Mouse (Mus musculus) neural tube, embryonic 14.5 days (tissue): ENCODE results near the gene Cd68. TPM values are rescaled to one million over a fixed set of nuclear protein-coding genes. Genes with fewer than 3 reads are reported as not detected.

Source experiments
- ATAC-seq: fragments of 200-750 bp; cut with Nextera tagmentation; 2 replicates; pipeline ENCODE4 v1.8.0; 2017; ENCODE audit warnings: low read depth, mild to moderate bottlenecking, moderate TSS enrichment, moderate library complexity
- H3K27ac ChIP-seq: fragments of 300-500 bp; sonication (generic); 2 replicates; pipeline ENCODE4 v1.5.1; 2014; ENCODE audit warnings: low read depth, mild to moderate bottlenecking, control low read depth, low read length, moderate library complexity, mixed read lengths
- H3K27me3 ChIP-seq: fragments of 300-500 bp; sonication (generic); 2 replicates; pipeline ENCODE4 v1.6.1; 2014; ENCODE audit warnings: low read length; ENCODE audit not compliant: control insufficient read depth, insufficient read depth
- H3K36me3 ChIP-seq: fragments of 300-500 bp; sonication (generic); 2 replicates; pipeline ENCODE4 v1.6.1; 2014; ENCODE audit warnings: low read length, mixed read lengths; ENCODE audit not compliant: control insufficient read depth, insufficient read depth
- H3K4me1 ChIP-seq: fragments of 300-500 bp; sonication (generic); 2 replicates; pipeline ENCODE4 v1.6.1; 2014; ENCODE audit warnings: low read length; ENCODE audit not compliant: control insufficient read depth, insufficient read depth
- H3K4me2 ChIP-seq: fragments of 300-500 bp; sonication (generic); 2 replicates; pipeline ENCODE4 v1.6.1; 2014; ENCODE audit warnings: mild to moderate bottlenecking, low read depth, low read length, control low read depth
- H3K4me3 ChIP-seq: fragments of 300-500 bp; sonication (generic); 2 replicates; pipeline ENCODE4 v1.5.1; 2014; ENCODE audit warnings: low read depth, low read length, control low read depth, mixed read lengths
- H3K9ac ChIP-seq: fragments of 300-500 bp; sonication (generic); replicated peaks from 2 replicates; pipeline ENCODE4 v1.6.1; 2014; ENCODE audit warnings: low read depth, mild to moderate bottlenecking, control low read depth, low read length, mixed read lengths
- H3K9me3 ChIP-seq: fragments of 300-500 bp; sonication (generic); 2 replicates; pipeline ENCODE4 v1.6.1; 2016; ENCODE audit warnings: low read length; ENCODE audit not compliant: control insufficient read depth
- WGBS: fragments of 180-500 bp; shearing (Covaris S2); extraction: QIAGEN DNeasy Blood & Tissue Kit; methylation state at CpG from one replicate; pipeline ENCODE4 v1.1.7; 2014; 5-methylcytosine and 5-hydroxymethylcytosine counted together
- polyA plus RNA-seq: library from polyadenylated mRNA; unstranded; fragments of >200 nt; fragmentation: Nextera tagmentation; extraction: Ambion mirVana; gene quantifications from 2 replicates; pipeline ENCODE4 v1.2.1, GENCODE M21; 2014

Gene Cd68
- polyA plus RNA-seq, 1 experiment from 2014 or later, result 3.7 TPM

- Histone ChIP-seq H3K9ac (no peak overlapping the region), H3K4me3 (no peak overlapping the region), H3K27ac (0 out of 2 replicates have a peak overlapping the region, but pooled peaks have one; percentile 82), H3K27me3 (no peaks in the 10 kb centered on the region), H3K4me1 (peaks cover 10% of the 10 kb centered on the region; the same call in 1 of the 2 replicates), H3K4me2 (no peak overlapping the region), H3K36me3 (peaks cover 48% of the 10 kb centered on the region), H3K9me3 (no peaks in the 10 kb centered on the region)
- ATAC-seq, result no peak
- WGBS, result 85% methylated on average over 6 of the region's 6 CpGs
Observed at GRCm38 (mm10) chr11:69663795-69664194, 2.2 kb downstream of the Cd68 start.

- Histone ChIP-seq H3K36me3 (peaks cover 47% of the 10 kb centered on the region), H3K4me3 (peak overlapping the region; percentile 45), H3K27me3 (no peaks in the 10 kb centered on the region), H3K4me2 (peak overlapping the region; percentile 56), H3K4me1 (peaks cover 10% of the 10 kb centered on the region; the same call in 1 of the 2 replicates), H3K9me3 (no peaks in the 10 kb centered on the region), H3K27ac (peak overlapping the region; percentile 82), H3K9ac (peak overlapping the region; percentile 51; the same call in 1 of the 2 replicates)
- WGBS, result 66% methylated on average over 13 of the region's 13 CpGs
- peak; percentile 13 for ATAC-seq
Observed at GRCm38 (mm10) chr11:69662967-69663671, 2.8 kb downstream of the Cd68 start.

- H3K36me3 ChIP-seq, result peaks cover 43% of the 10 kb centered on the region
- peak; percentile 95 for ATAC-seq
Observed at GRCm38 (mm10) chr11:69662213-69662966, 3.6 kb downstream of the Cd68 start, which contains the start of gene Mpdu1. Gene Mpdu1, minus strand, starts transcription at chr11:69662642.

GRCm38 (mm10) chr11:69661221-69661881 lies 4.6 kb downstream of the Cd68 start:
- H3K4me1 ChIP-seq, result peaks cover 10% of the 10 kb centered on the region; the same call in 1 of the 2 replicates
- no peak for ATAC-seq
- H3K9ac ChIP-seq, result peak overlapping the region; percentile 51
- no peaks in the 10 kb centered on the region for H3K9me3 ChIP-seq
- H3K27me3 ChIP-seq, result no peaks in the 10 kb centered on the region
- H3K27ac ChIP-seq, result peak overlapping the region; percentile 34; the same call in 1 of the 2 replicates
- H3K4me3 ChIP-seq, result peak overlapping the region; percentile 45
- 77% methylated on average over 3 of the region's 3 CpGs for WGBS
- peaks cover 42% of the 10 kb centered on the region for H3K36me3 ChIP-seq
- H3K4me2 ChIP-seq, result peak overlapping the region; percentile 56

More at GRCm38 (mm10) chr11:69662213-69662966, 3.6 kb downstream of the Cd68 start, which contains the start of gene Mpdu1:
- WGBS, result under 1% methylated on average over 48 of the region's 48 CpGs
- H3K4me3 ChIP-seq, result peak within 1 kb of the TSS; percentile 45
- H3K4me2 ChIP-seq, result peak within 1 kb of the TSS; percentile 56
- H3K27me3 ChIP-seq, result no peaks in the 10 kb centered on the region
- peak within 1 kb of the TSS; percentile 82 for H3K27ac ChIP-seq
- peak within 1 kb of the TSS; percentile 51 for H3K9ac ChIP-seq
- no peaks in the 10 kb centered on the region for H3K9me3 ChIP-seq
- H3K4me1 ChIP-seq, result peaks cover 10% of the 10 kb centered on the region; the same call in 1 of the 2 replicates

- H3K9ac ChIP-seq, result no peak overlapping the region
- H3K27ac ChIP-seq, result no peak overlapping the region
Observed at GRCm38 (mm10) chr11:69657462-69657881, 8.5 kb downstream of the Cd68 start.

GRCm38 (mm10) chr11:69656617-69657461 lies 9.1 kb downstream of the Cd68 start:
- H3K27ac ChIP-seq, result no peak overlapping the region
- no peaks in the 10 kb centered on the region for H3K9me3 ChIP-seq
- 78% methylated on average over 10 of the region's 10 CpGs for WGBS
- no peak overlapping the region for H3K4me2 ChIP-seq
- H3K27me3 ChIP-seq, result no peaks in the 10 kb centered on the region
- peaks cover 30% of the 10 kb centered on the region for H3K36me3 ChIP-seq
- no peak; the same call in 1 of the 2 replicates for ATAC-seq
- H3K4me3 ChIP-seq, result no peak overlapping the region
- peaks cover 8% of the 10 kb centered on the region; the same call in 1 of the 2 replicates for H3K4me1 ChIP-seq
- no peak overlapping the region for H3K9ac ChIP-seq

More at GRCm38 (mm10) chr11:69657462-69657881, 8.5 kb downstream of the Cd68 start:
- Histone ChIP-seq H3K4me3 (no peak overlapping the region), H3K27me3 (no peaks in the 10 kb centered on the region), H3K36me3 (peaks cover 24% of the 10 kb centered on the region), H3K4me2 (no peak overlapping the region), H3K4me1 (peaks cover 8% of the 10 kb centered on the region; the same call in 1 of the 2 replicates), H3K9me3 (no peaks in the 10 kb centered on the region)
- 86% methylated on average over 15 of the region's 15 CpGs for WGBS
- ATAC-seq, result no peak

GRCm38 (mm10) chr11:69656065-69656455 lies 9.9 kb downstream of the Cd68 start:
- H3K27me3 ChIP-seq, result no peaks in the 10 kb centered on the region
- H3K9me3 ChIP-seq, result no peaks in the 10 kb centered on the region
- H3K27ac ChIP-seq, result no peak overlapping the region
- H3K9ac ChIP-seq, result no peak overlapping the region
- peaks cover 37% of the 10 kb centered on the region for H3K36me3 ChIP-seq
- no peak for ATAC-seq
- WGBS, result 79% methylated on average over 5 of the region's 5 CpGs
- no peak overlapping the region for H3K4me2 ChIP-seq
- 0 out of 2 replicates have a peak, but pooled peaks cover 2% of the 10 kb centered on the region for H3K4me1 ChIP-seq
- no peak overlapping the region for H3K4me3 ChIP-seq
